Mouse (Mus musculus): ENCODE results near the gene Gprc5c. TPM values are rescaled to one million over a fixed set of nuclear protein-coding genes. Genes with fewer than 3 reads are reported as not detected.

Gene Gprc5c
- polyA plus RNA-seq, 1 experiment: 4.4 TPM

DNA sequence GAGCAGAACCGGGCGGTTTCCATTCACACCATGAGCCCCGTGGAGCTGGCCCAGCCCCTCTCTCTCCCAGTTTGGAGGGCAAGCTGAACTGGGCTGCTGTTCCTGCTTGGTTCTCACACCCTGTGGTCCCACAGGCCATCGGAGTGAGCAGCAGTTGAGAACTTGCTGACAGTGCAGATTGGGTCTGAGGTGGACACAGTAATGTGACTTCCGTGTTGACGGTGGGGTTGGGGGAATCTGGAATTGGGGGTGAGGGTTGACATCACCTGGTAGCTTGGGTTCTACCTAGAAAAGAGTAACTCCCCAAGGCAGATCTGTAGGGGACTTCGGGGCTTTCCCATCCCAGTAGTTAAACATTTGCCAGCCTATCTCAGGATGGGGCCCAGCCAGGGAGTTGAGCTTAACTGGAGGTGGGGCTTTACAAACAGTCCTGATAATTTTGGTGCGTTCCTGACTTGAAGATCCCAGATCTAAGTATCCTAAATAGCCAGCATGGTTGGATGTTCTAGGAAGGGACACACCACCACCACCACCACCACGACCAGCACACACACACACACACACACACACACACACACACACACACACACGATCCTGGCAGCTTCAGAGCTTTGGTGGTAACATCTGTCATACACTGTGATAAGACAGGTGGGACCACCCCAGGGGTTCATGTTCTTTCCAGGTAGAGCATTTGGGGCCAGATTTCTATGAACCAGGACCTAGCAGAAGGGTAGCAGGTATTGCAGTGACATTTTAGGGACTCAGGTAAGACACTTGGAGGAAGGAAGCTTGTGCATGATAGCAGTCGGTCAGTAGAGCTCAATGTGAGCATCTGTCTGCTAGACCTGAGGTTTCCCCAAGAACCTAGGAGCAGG is 16.6 kb downstream of the Gprc5c start:
- no peak overlapping the region for H3K4me3 ChIP-seq (ENCODE audit: low read depth, low read length)
- no peaks in the 10 kb centered on the region for H3K27me3 ChIP-seq (ENCODE audit: control insufficient read depth, insufficient read depth, low read length)
- no peak overlapping the region for H3K27ac ChIP-seq (ENCODE audit: insufficient read depth, low read depth, low read length)
- peaks cover 11% of the 10 kb centered on the region for H3K4me1 ChIP-seq (ENCODE audit: control insufficient read depth, insufficient read depth, insufficient read length, low read length)
- 17% methylated on average over 11 of the region's 11 CpGs for WGBS
- no peaks in the 10 kb centered on the region for H3K36me3 ChIP-seq (ENCODE audit: control insufficient read depth, insufficient read depth, low read length)
- no peak for TF ChIP-seq POLR2A (IDR thresholded peaks at IDR 0.05; ENCODE audit: low read depth, low read length)
- TF ChIP-seq CTCF (IDR thresholded peaks at IDR 0.05; ENCODE audit: extremely low read depth, insufficient read length, insufficient replicate concordance, low read depth, low read length): no peak

DNA sequence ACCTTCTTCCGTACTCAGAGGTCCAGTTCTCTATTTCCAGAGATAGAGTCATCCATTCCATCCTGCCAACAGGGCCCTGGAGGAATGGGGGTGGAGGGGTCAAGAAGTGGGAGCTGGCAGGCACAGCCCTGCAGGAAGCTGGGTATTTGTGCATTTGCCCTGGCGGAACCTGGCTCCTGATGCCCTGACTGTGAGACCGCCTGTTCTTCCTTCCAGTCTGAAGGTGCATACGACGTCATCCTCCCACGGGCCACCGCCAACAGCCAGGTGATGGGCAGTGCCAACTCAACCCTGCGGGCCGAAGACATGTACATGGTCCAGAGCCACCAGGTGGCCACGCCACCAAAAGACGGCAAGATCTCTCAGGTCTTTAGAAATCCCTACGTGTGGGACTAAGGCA is 17.3 kb downstream of the Gprc5c start:
- H3K27ac ChIP-seq (ENCODE audit: insufficient read depth, low read depth, low read length): no peak overlapping the region
- 81% methylated on average over 12 of the region's 12 CpGs for WGBS
- H3K4me3 ChIP-seq (ENCODE audit: low read depth, low read length): no peak overlapping the region
- H3K4me1 ChIP-seq (ENCODE audit: control insufficient read depth, insufficient read depth, insufficient read length, low read length): peaks cover 13% of the 10 kb centered on the region
- H3K27me3 ChIP-seq (ENCODE audit: control insufficient read depth, insufficient read depth, low read length): no peaks in the 10 kb centered on the region
- H3K36me3 ChIP-seq (ENCODE audit: control insufficient read depth, insufficient read depth, low read length): no peaks in the 10 kb centered on the region
- TF ChIP-seq POLR2A (IDR thresholded peaks at IDR 0.05; ENCODE audit: low read depth, low read length) (no peak), CTCF (IDR thresholded peaks at IDR 0.05; ENCODE audit: extremely low read depth, insufficient read length, insufficient replicate concordance, low read depth, low read length) (no peak)

DNA sequence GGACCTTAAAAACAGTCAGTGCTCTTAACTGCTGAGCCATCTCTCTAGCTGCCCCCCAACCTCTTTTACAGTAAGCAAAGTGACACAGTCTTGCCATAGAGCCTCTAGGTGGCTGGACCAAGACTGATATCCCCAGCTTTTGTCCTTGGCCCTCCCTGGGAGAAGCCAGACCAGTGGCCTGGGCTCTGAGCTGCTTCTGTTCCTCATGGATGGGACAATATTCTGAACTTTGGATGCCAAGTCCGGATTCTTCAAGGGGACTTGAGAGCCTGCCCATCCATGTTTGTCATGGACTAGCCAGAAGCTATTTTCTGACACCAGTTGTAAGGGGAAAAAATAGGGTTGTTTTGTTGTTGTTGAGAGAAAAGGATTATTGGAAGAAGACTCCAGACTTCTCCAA is 18.8 kb downstream of the Gprc5c start:
- Histone ChIP-seq H3K27me3 (ENCODE audit: control insufficient read depth, insufficient read depth, low read length) (no peaks in the 10 kb centered on the region), H3K4me1 (ENCODE audit: control insufficient read depth, insufficient read depth, insufficient read length, low read length) (peaks cover 16% of the 10 kb centered on the region), H3K4me3 (ENCODE audit: low read depth, low read length) (no peak overlapping the region), H3K27ac (ENCODE audit: insufficient read depth, low read depth, low read length) (no peak overlapping the region), H3K36me3 (ENCODE audit: control insufficient read depth, insufficient read depth, low read length) (no peaks in the 10 kb centered on the region)
- TF ChIP-seq POLR2A (IDR thresholded peaks at IDR 0.05; ENCODE audit: low read depth, low read length) (no peak), CTCF (IDR thresholded peaks at IDR 0.05; ENCODE audit: extremely low read depth, insufficient read length, insufficient replicate concordance, low read depth, low read length) (no peak)
- WGBS: 85% methylated on average over 1 of the region's 1 CpGs

DNA sequence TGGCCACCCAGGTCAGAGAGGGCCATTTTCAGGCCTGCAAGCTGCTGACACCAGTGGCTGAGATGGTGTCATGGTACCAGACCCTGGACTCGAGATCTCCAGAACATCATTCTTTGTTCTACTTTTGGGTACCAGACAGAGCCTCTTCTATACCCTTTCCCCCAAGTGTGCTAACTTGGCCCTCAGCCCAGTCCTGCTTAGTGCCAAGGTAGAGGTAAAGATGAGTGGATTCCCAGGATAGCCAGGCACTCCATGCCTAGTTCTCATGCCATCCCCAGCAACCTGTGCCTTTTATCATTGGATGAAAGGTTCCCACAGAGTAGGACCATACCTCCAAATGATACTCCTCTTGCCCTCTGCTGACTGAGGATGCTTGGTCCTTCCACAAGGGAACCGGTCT is 20.6 kb downstream of the Gprc5c start:
- Histone ChIP-seq H3K27ac (ENCODE audit: insufficient read depth, low read depth, low read length) (no peak overlapping the region), H3K36me3 (ENCODE audit: control insufficient read depth, insufficient read depth, low read length) (no peaks in the 10 kb centered on the region), H3K27me3 (ENCODE audit: control insufficient read depth, insufficient read depth, low read length) (no peaks in the 10 kb centered on the region), H3K4me3 (ENCODE audit: low read depth, low read length) (no peak overlapping the region), H3K4me1 (ENCODE audit: control insufficient read depth, insufficient read depth, insufficient read length, low read length) (peaks cover 18% of the 10 kb centered on the region)
- TF ChIP-seq POLR2A (IDR thresholded peaks at IDR 0.05; ENCODE audit: low read depth, low read length) (no peak), CTCF (IDR thresholded peaks at IDR 0.05; ENCODE audit: extremely low read depth, insufficient read length, insufficient replicate concordance, low read depth, low read length) (no peak)
- 80% methylated on average over 2 of the region's 2 CpGs for WGBS

DNA sequence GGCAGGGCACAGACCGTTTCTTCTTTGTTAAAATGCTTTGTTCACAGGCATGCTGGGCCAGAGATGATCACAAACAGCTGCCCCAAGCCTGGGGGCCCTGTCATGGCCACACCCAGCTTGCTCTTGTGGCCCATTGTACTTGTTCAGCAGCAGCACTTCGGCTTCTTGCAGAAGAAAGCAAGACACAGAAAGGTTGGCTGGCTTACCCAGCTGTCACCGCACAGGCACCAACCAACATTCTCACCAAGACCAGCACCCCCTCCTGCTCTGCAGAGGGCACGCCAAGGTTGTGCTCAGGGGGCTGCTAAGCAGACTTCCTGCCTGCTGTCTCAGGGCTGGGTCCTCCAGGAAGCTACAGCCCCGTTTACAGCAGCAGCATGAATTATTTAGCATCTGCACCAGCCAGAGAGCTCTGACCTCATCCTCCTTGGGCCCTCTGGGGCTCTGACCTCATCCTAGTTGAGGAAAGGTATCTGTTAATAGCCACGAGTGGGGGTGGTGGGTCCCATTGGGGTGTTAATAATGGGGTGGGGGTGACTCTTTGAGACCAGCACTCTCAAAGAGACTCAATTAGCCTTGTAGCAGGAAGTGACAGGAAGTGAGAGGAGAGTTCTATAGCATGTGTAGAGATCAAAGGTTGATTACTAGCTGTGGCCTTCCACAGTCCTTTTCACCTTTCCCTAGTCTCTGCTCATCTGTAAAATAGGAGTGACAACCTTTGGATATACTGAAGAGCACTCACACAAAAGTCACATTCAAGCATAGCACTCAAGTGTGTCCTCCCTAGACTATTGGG is 22.3 kb downstream of the Gprc5c start:
- Histone ChIP-seq H3K27me3 (ENCODE audit: control insufficient read depth, insufficient read depth, low read length) (no peaks in the 10 kb centered on the region), H3K27ac (ENCODE audit: insufficient read depth, low read depth, low read length) (no peak overlapping the region), H3K36me3 (ENCODE audit: control insufficient read depth, insufficient read depth, low read length) (no peaks in the 10 kb centered on the region), H3K4me3 (ENCODE audit: low read depth, low read length) (no peak overlapping the region), H3K4me1 (ENCODE audit: control insufficient read depth, insufficient read depth, insufficient read length, low read length) (peaks cover 7% of the 10 kb centered on the region; the same call in 1 of the 2 replicates)
- 51% methylated on average over 6 of the region's 6 CpGs for WGBS
- no peak for TF ChIP-seq POLR2A (IDR thresholded peaks at IDR 0.05; ENCODE audit: low read depth, low read length)
- no peak for TF ChIP-seq CTCF (IDR thresholded peaks at IDR 0.05; ENCODE audit: extremely low read depth, insufficient read length, insufficient replicate concordance, low read depth, low read length)

DNA sequence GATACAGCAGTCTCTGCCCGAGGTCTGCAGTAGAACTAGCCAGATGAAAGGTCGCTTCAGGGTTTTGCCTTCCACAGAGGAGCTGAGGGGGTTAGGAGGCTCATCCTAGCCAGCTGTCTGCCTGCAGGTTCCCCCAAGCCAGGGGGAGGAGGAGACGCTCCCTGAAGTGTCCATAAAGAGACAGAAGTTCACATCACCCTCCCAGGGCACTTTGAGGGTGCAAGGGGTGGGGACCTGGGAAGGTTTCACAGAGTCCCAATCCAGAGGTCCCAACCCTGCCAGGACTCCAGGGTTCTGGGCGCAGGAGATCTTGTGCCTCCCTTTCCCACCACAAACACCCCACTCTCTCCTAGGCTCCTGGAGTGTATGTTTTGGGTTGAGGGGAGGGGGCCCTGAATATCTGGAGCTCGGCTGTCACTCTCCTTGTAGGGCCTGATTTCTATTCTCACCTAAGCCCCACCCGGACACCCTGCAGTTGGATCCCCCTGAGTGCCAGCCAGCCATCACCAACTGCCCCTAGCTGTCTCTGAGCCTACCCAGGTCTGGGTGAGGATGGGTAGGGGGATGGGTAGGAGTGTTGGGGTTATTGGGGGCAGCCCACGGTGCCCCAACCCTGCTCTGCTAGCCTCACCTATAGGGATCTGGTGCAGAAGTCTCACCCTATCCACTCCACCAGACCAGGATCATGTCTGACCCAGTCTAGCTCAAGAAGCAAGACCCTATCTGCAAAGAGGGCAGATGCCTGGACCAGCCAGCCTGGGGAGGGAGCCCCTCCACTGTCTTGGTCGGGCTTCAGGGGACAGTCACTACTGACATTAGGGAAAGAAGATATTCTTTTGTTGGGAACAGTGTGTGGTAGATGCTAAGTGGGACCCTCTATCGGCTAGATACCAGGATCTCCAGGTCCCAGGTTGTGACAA is 23.5 kb downstream of the Gprc5c start:
- Histone ChIP-seq H3K36me3 (ENCODE audit: control insufficient read depth, insufficient read depth, low read length) (no peaks in the 10 kb centered on the region), H3K27ac (ENCODE audit: insufficient read depth, low read depth, low read length) (no peak overlapping the region), H3K4me1 (ENCODE audit: control insufficient read depth, insufficient read depth, insufficient read length, low read length) (peaks cover 7% of the 10 kb centered on the region; the same call in 1 of the 2 replicates), H3K27me3 (ENCODE audit: control insufficient read depth, insufficient read depth, low read length) (no peaks in the 10 kb centered on the region), H3K4me3 (ENCODE audit: low read depth, low read length) (no peak overlapping the region)
- TF ChIP-seq CTCF (IDR thresholded peaks at IDR 0.05; ENCODE audit: extremely low read depth, insufficient read length, insufficient replicate concordance, low read depth, low read length): no peak
- TF ChIP-seq POLR2A (IDR thresholded peaks at IDR 0.05; ENCODE audit: low read depth, low read length): no peak
- 78% methylated on average over 9 of the region's 9 CpGs for WGBS

Data from small intestine, adult 2 months (tissue).